Mouse (Mus musculus) stomach, embryonic 14.5 days (tissue): ENCODE measurements around the gene Megf11. TPM values are rescaled to one million over a fixed set of nuclear protein-coding genes. Genes with fewer than 3 reads are reported as not detected.

ENCODE experiments used
- ATAC-seq: fragments of 200-750 bp; cut with Nextera tagmentation; 2 replicates; pipeline ENCODE4 v1.8.0; 2017; ENCODE audit warnings: low read depth, moderate TSS enrichment; ENCODE audit not compliant: insufficient number of reproducible peaks, insufficient read depth, low FRiP score
- H3K27ac ChIP-seq: fragments of 300-500 bp; sonication (generic); 2 replicates; pipeline ENCODE4 v1.5.1; 2014; ENCODE audit warnings: mild to moderate bottlenecking, low read length, moderate library complexity, mixed read lengths
- H3K27me3 ChIP-seq: fragments of 300-500 bp; sonication (generic); 2 replicates; pipeline ENCODE4 v1.6.1; 2014; ENCODE audit warnings: low read length, control low read depth, mixed read lengths; ENCODE audit not compliant: control insufficient read depth, insufficient read depth
- H3K36me3 ChIP-seq: fragments of 300-500 bp; sonication (generic); 2 replicates; pipeline ENCODE4 v1.6.1; 2014; ENCODE audit warnings: mild to moderate bottlenecking, control low read depth, low read length, moderate library complexity, mixed read lengths; ENCODE audit not compliant: control insufficient read depth, insufficient read depth
- H3K4me1 ChIP-seq: fragments of 300-500 bp; sonication (generic); 2 replicates; pipeline ENCODE4 v1.6.1; 2014; ENCODE audit warnings: low read length, control low read depth, mixed read lengths; ENCODE audit not compliant: control insufficient read depth, insufficient read depth
- H3K4me2 ChIP-seq: fragments of 300-500 bp; sonication (generic); replicated peaks from 2 replicates; pipeline ENCODE4 v1.6.1; 2014; ENCODE audit warnings: low read depth, low read length, control low read depth
- H3K4me3 ChIP-seq: fragments of 300-500 bp; sonication (generic); 2 replicates; pipeline ENCODE4 v1.5.1; 2014; ENCODE audit warnings: low read depth, low read length, control low read depth
- H3K9ac ChIP-seq: fragments of 300-500 bp; sonication (generic); replicated peaks from 2 replicates; pipeline ENCODE4 v1.6.1; 2014; ENCODE audit warnings: low read depth, mild to moderate bottlenecking, control low read depth, low read length, moderate library complexity, mixed read lengths
- H3K9me3 ChIP-seq: fragments of 300-500 bp; sonication (generic); 2 replicates; pipeline ENCODE4 v1.6.1; 2016; ENCODE audit warnings: low read depth, low read length, control low read depth; ENCODE audit not compliant: control insufficient read depth
- WGBS: fragments of 180-500 bp; shearing (Covaris S2); extraction: QIAGEN DNeasy Blood & Tissue Kit; methylation state at CpG from one replicate; pipeline ENCODE4 v1.1.7; 2014; 5-methylcytosine and 5-hydroxymethylcytosine counted together
- polyA plus RNA-seq: library from polyadenylated mRNA; unstranded; fragments of >200 nt; fragmentation: Nextera tagmentation; extraction: Ambion mirVana; gene quantifications from 2 replicates; pipeline ENCODE4 v1.2.1, GENCODE M21; 2014

Gene Megf11
- polyA plus RNA-seq, 1 experiment from 2014 or later, result 1.9 TPM

GRCm38 (mm10) chr9:64639664-64640063, 254.2 kb downstream of the Megf11 start:
- H3K27me3 ChIP-seq, result no peaks in the 10 kb centered on the region
- H3K9ac ChIP-seq, result no peak overlapping the region
- no peaks in the 10 kb centered on the region for H3K36me3 ChIP-seq
- WGBS, result 8% methylated on average over 5 of the region's 5 CpGs
- H3K4me1 ChIP-seq, result 0 out of 2 replicates have a peak, but pooled peaks cover 4% of the 10 kb centered on the region
- H3K27ac ChIP-seq, result no peak overlapping the region
- no peak overlapping the region for H3K4me2 ChIP-seq
- no peak for ATAC-seq
- H3K9me3 ChIP-seq, result no peaks in the 10 kb centered on the region
- no peak overlapping the region for H3K4me3 ChIP-seq

- no peak overlapping the region for H3K4me2 ChIP-seq
- 20% methylated on average over 7 of the region's 7 CpGs for WGBS
Observed at GRCm38 (mm10) chr9:64644129-64644528, 258.7 kb downstream of the Megf11 start.

GRCm38 (mm10) chr9:64645462-64645861, 260.0 kb downstream of the Megf11 start:
- no peaks in the 10 kb centered on the region for H3K36me3 ChIP-seq
- H3K4me1 ChIP-seq, result no peaks in the 10 kb centered on the region
- no peaks in the 10 kb centered on the region for H3K27me3 ChIP-seq
- 92% methylated on average over 3 of the region's 3 CpGs for WGBS
- H3K9ac ChIP-seq, result no peak overlapping the region
- no peak overlapping the region for H3K4me2 ChIP-seq
- H3K4me3 ChIP-seq, result no peak overlapping the region
- no peak overlapping the region for H3K27ac ChIP-seq
- no peak for ATAC-seq
- H3K9me3 ChIP-seq, result no peaks in the 10 kb centered on the region

More at GRCm38 (mm10) chr9:64644129-64644528, 258.7 kb downstream of the Megf11 start:
- Histone ChIP-seq H3K27me3 (no peaks in the 10 kb centered on the region), H3K4me1 (no peaks in the 10 kb centered on the region), H3K27ac (no peak overlapping the region), H3K9ac (no peak overlapping the region), H3K9me3 (no peaks in the 10 kb centered on the region), H3K4me3 (no peak overlapping the region), H3K36me3 (no peaks in the 10 kb centered on the region)
- no peak for ATAC-seq

- Histone ChIP-seq H3K36me3 (no peaks in the 10 kb centered on the region), H3K27ac (no peak overlapping the region), H3K9me3 (no peaks in the 10 kb centered on the region), H3K4me3 (no peak overlapping the region), H3K27me3 (no peaks in the 10 kb centered on the region), H3K4me2 (no peak overlapping the region), H3K9ac (no peak overlapping the region), H3K4me1 (no peaks in the 10 kb centered on the region)
- no peak for ATAC-seq
- 58% methylated on average over 9 of the region's 9 CpGs for WGBS
Observed at GRCm38 (mm10) chr9:64649393-64649792, 264.0 kb downstream of the Megf11 start.

GRCm38 (mm10) chr9:64649892-64650291, 264.5 kb downstream of the Megf11 start:
- Histone ChIP-seq H3K4me1 (no peaks in the 10 kb centered on the region), H3K9ac (no peak overlapping the region), H3K4me3 (no peak overlapping the region), H3K4me2 (no peak overlapping the region), H3K9me3 (no peaks in the 10 kb centered on the region), H3K27me3 (no peaks in the 10 kb centered on the region), H3K36me3 (no peaks in the 10 kb centered on the region), H3K27ac (no peak overlapping the region)
- 24% methylated on average over 2 of the region's 2 CpGs for WGBS
- ATAC-seq, result no peak

GRCm38 (mm10) chr9:64651181-64651580, 265.8 kb downstream of the Megf11 start:
- Histone ChIP-seq H3K27me3 (no peaks in the 10 kb centered on the region), H3K27ac (no peak overlapping the region), H3K4me2 (no peak overlapping the region), H3K9ac (no peak overlapping the region), H3K9me3 (no peaks in the 10 kb centered on the region), H3K4me3 (no peak overlapping the region), H3K4me1 (no peaks in the 10 kb centered on the region), H3K36me3 (no peaks in the 10 kb centered on the region)
- WGBS, result 91% methylated on average over 1 of the region's 1 CpGs
- no peak for ATAC-seq

GRCm38 (mm10) chr9:64651689-64652088, 266.3 kb downstream of the Megf11 start:
- Histone ChIP-seq H3K9me3 (no peaks in the 10 kb centered on the region), H3K4me2 (no peak overlapping the region), H3K27me3 (no peaks in the 10 kb centered on the region), H3K4me3 (no peak overlapping the region), H3K9ac (no peak overlapping the region), H3K36me3 (no peaks in the 10 kb centered on the region), H3K27ac (no peak overlapping the region), H3K4me1 (no peaks in the 10 kb centered on the region)
- no peak for ATAC-seq
- 54% methylated on average over 4 of the region's 4 CpGs for WGBS

GRCm38 (mm10) chr9:64652138-64652537, 266.7 kb downstream of the Megf11 start:
- Histone ChIP-seq H3K27me3 (no peaks in the 10 kb centered on the region), H3K27ac (no peak overlapping the region), H3K9ac (no peak overlapping the region), H3K36me3 (no peaks in the 10 kb centered on the region), H3K4me3 (no peak overlapping the region), H3K9me3 (no peaks in the 10 kb centered on the region), H3K4me2 (no peak overlapping the region), H3K4me1 (no peaks in the 10 kb centered on the region)
- ATAC-seq, result no peak
- 51% methylated on average over 2 of the region's 2 CpGs for WGBS

- Histone ChIP-seq H3K4me3 (no peak overlapping the region), H3K9me3 (no peaks in the 10 kb centered on the region), H3K27me3 (no peaks in the 10 kb centered on the region), H3K4me1 (no peaks in the 10 kb centered on the region), H3K4me2 (no peak overlapping the region), H3K27ac (no peak overlapping the region), H3K9ac (no peak overlapping the region), H3K36me3 (no peaks in the 10 kb centered on the region)
- 56% methylated on average over 10 of the region's 10 CpGs for WGBS
- no peak for ATAC-seq
Observed at GRCm38 (mm10) chr9:64652841-64653361, 267.5 kb downstream of the Megf11 start.
